8 mouse cellular contexts compared by ENCODE assay signal in the genomic region with DNA sequence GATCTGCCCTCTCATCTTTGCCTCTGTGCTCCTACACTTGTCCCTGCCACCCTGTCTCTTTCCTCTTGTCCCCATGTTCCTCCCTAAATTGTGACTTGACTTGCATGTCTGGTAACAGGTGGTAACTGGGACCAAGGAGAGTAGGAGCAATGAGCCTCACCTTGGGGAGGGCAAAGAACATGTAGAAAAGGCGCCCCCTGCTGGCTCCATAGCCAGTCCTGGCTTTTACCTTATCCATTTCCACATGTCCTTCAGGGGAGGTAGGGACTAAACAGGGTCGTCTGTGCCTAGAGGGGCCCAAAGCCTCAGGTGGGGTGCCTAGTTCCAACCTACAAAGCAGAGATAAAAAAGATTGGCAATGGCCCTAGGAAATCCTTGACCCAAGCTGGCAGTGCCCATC. TPM values are rescaled to one million over a fixed set of nuclear protein-coding genes. Genes with fewer than 3 reads are reported as not detected.
A peak's percentile ranks its signal among the peaks of the same experiment; 100 is the strongest.
DNase-seq lines count a peak whose midpoint lies in the region; ATAC-seq lines count a peak whose summit lies in the region.

Gene L1cam, minus strand, starts transcription at position 387 of the 400 bp plus-strand sequence.

- no peak for ATAC-seq in cerebellum, adult (ENCODE audit: insufficient number of reproducible peaks, low FRiP score, low TSS enrichment)
- ATAC-seq in megakaryocyte progenitor cell, adult 5-6 weeks (replicated peaks; ENCODE audit: poor library complexity) = 0 out of 2 replicates have a peak, but pooled peaks have one; percentile 37

- DNase-seq in cerebellum, adult 11 months = peak; percentile 62
- DNase-seq in ES-CJ7 (ENCODE audit: low read depth, low spot score) = peak; percentile 51
- DNase-seq in cerebellum, adult 9-11 months = peak; percentile 61
- peak; percentile 47 for DNase-seq in gastrocnemius, postnatal 10 days
- peak in 1 of 2 experiments; percentile 67 for DNase-seq in layer of hippocampus, adult 18-20 months (ENCODE audit: low spot score in 2 of 2)
- peak; percentile 29 for DNase-seq in spleen, adult 12 weeks (ENCODE audit: low spot score)

RNA-seq across cellular contexts. Expression of gene L1cam, which starts in this region (rescaled TPM):
- 1 to 10 TPM; 1.9 to 2.9 TPM for total RNA-seq in gastrocnemius, postnatal 10 days (2021)
- total RNA-seq in layer of hippocampus, adult 18-20 months (2021) = 100 to 1,000 TPM; 118 to 119 TPM
- total RNA-seq in megakaryocyte progenitor cell, adult 5-6 weeks (2015) = 1.3 and 1.5 TPM in 2 replicates
- 0.17 and 0.46 TPM in 2 replicates for total RNA-seq in megakaryocyte progenitor cell, adult 5-6 weeks (2017)

Comparison
In these comparisons a context has a peak if more than half of its experiments do, and no peak if none do; other contexts are left out.
1. RNA of gene L1cam (total RNA-seq): 118 to 119 TPM in layer of hippocampus, adult 18-20 months; 1.9 to 2.9 TPM in gastrocnemius, postnatal 10 days and 0.17 to 1.5 TPM in megakaryocyte progenitor cell, adult 5-6 weeks; every median in the first group is over 10 times any median in the second.